Mouse (Mus musculus) cerebellum, adult 11-12 months (tissue): ENCODE measurements around the gene Nmnat2.

Experiments
- DNase-seq: peaks from one replicate; pipeline ENCODE4 v3.0.0; 2022

The Nmnat2 gene

GRCm38 (mm10) chr1:153126491-153127381 is 171.9 kb downstream of the Nmnat2 start:
- peak; percentile 75 for DNase-seq

- no peak for DNase-seq
Observed at GRCm38 (mm10) chr1:153127622-153128021, 172.8 kb downstream of the Nmnat2 start.

GRCm38 (mm10) chr1:153128780-153129179 is 174.0 kb downstream of the Nmnat2 start:
- DNase-seq: no peak

GRCm38 (mm10) chr1:153129992-153130713 is 175.4 kb downstream of the Nmnat2 start:
- no peak for DNase-seq

- DNase-seq: no peak
Observed at GRCm38 (mm10) chr1:153133865-153134781, 179.3 kb downstream of the Nmnat2 start.

- no peak for DNase-seq
Observed at GRCm38 (mm10) chr1:153136647-153137046, 181.9 kb downstream of the Nmnat2 start.

- DNase-seq: peak; percentile 42
Observed at GRCm38 (mm10) chr1:153138486-153138885, 183.7 kb downstream of the Nmnat2 start.

GRCm38 (mm10) chr1:153139635-153140034 is 184.8 kb downstream of the Nmnat2 start:
- DNase-seq: no peak

GRCm38 (mm10) chr1:153140265-153140664 is 185.5 kb downstream of the Nmnat2 start:
- DNase-seq: no peak

- DNase-seq: no peak
Observed at GRCm38 (mm10) chr1:153140747-153141228, 186.0 kb downstream of the Nmnat2 start.

- DNase-seq: no peak
Observed at GRCm38 (mm10) chr1:153144021-153144420, 189.2 kb downstream of the Nmnat2 start.

- no peak for DNase-seq
Observed at GRCm38 (mm10) chr1:153145791-153146190, 191.0 kb downstream of the Nmnat2 start.

GRCm38 (mm10) chr1:153152594-153152993 is 197.8 kb downstream of the Nmnat2 start:
- no peak for DNase-seq

GRCm38 (mm10) chr1:153153619-153154137 is 198.9 kb downstream of the Nmnat2 start:
- DNase-seq: no peak

GRCm38 (mm10) chr1:153155364-153155763 is 200.6 kb downstream of the Nmnat2 start:
- no peak for DNase-seq

- DNase-seq: no peak
Observed at GRCm38 (mm10) chr1:153157021-153157623, 202.3 kb downstream of the Nmnat2 start.

GRCm38 (mm10) chr1:153159137-153159536 is 204.3 kb downstream of the Nmnat2 start:
- no peak for DNase-seq

GRCm38 (mm10) chr1:153163831-153164230 is 209.0 kb downstream of the Nmnat2 start:
- no peak for DNase-seq

GRCm38 (mm10) chr1:153168293-153168692 is 213.5 kb downstream of the Nmnat2 start:
- DNase-seq: no peak
